Mouse (Mus musculus) small intestine, adult 2 months (tissue): Measurements from ENCODE around the gene Enthd1.

Experiments used
- CTCF ChIP-seq: fragments of 200-500 bp; IDR thresholded peaks from 2 replicates; pipeline ENCODE4 v1.5.1; 2012; ENCODE audit warnings: low read depth, mild to moderate bottlenecking, control low read depth, inconsistent platforms, low read length, moderate library complexity, mixed read lengths; ENCODE audit not compliant: insufficient replicate concordance, insufficient read length; ENCODE audit errors: extremely low read depth
- POLR2A ChIP-seq: fragments of 200-500 bp; IDR thresholded peaks from 2 replicates; pipeline ENCODE4 v1.6.1; 2012; ENCODE audit warnings: low read depth, mild to moderate bottlenecking, control low read depth, inconsistent platforms, low read length, moderate library complexity

- TF ChIP-seq POLR2A (no peak), CTCF (no peak)
These were observed 74.8 kb downstream of the Enthd1 start for GRCm38 (mm10) chr15:80490151-80490550.
